Mouse (Mus musculus): ENCODE data around the gene Trpc5os. TPM values are rescaled to one million over a fixed set of nuclear protein-coding genes. Genes with fewer than 3 reads are reported as not detected.

Gene Trpc5os
- polyA plus RNA-seq (2015; fragmentation: Nextera tagmentation; extraction: Ambion mirVana), result 0.08 TPM in 1 of 2 replicates, not detected in the other

- Histone ChIP-seq H3K36me3 (ENCODE audit: control insufficient read depth, insufficient read depth) (no peaks in the 10 kb centered on the region), H3K9me3 (ENCODE audit: control insufficient read depth, low read length) (no peaks in the 10 kb centered on the region), H3K4me3 (replicated peaks; ENCODE audit: low read length) (no peak within 1 kb of the TSS), H3K4me2 (ENCODE audit: low read length) (no peak within 1 kb of the TSS), H3K27me3 (replicated peaks; ENCODE audit: control insufficient read depth, insufficient read depth, low read length) (no peaks in the 10 kb centered on the region), H3K9ac (replicated peaks; ENCODE audit: low read depth, low read length) (no peak within 1 kb of the TSS), H3K4me1 (replicated peaks; ENCODE audit: control insufficient read depth, insufficient read depth, low read length) (no peaks in the 10 kb centered on the region), H3K27ac (ENCODE audit: low read length) (no peak within 1 kb of the TSS)
- no peak for ATAC-seq
- WGBS, result 89% methylated on average over 5 of the region's 5 CpGs
These were observed at the start of gene Trpc5os for GRCm38 (mm10) chrX:144456281-144456680. TSS of gene Trpc5os (plus strand) at chrX:144456581.

- WGBS, result 86% methylated on average over 5 of the region's 5 CpGs
- H3K27ac ChIP-seq (ENCODE audit: low read length), result no peak overlapping the region
- no peaks in the 10 kb centered on the region for H3K36me3 ChIP-seq (ENCODE audit: control insufficient read depth, insufficient read depth)
- no peaks in the 10 kb centered on the region for H3K9me3 ChIP-seq (ENCODE audit: control insufficient read depth, low read length)
- H3K4me3 ChIP-seq (replicated peaks; ENCODE audit: low read length), result no peak overlapping the region
- no peaks in the 10 kb centered on the region for H3K27me3 ChIP-seq (replicated peaks; ENCODE audit: control insufficient read depth, insufficient read depth, low read length)
- no peaks in the 10 kb centered on the region for H3K4me1 ChIP-seq (replicated peaks; ENCODE audit: control insufficient read depth, insufficient read depth, low read length)
- ATAC-seq, result no peak
- no peak overlapping the region for H3K9ac ChIP-seq (replicated peaks; ENCODE audit: low read depth, low read length)
- no peak overlapping the region for H3K4me2 ChIP-seq (ENCODE audit: low read length)
These were observed 48.3 kb upstream of the Trpc5os start for GRCm38 (mm10) chrX:144408036-144408435.

GRCm38 (mm10) chrX:144420259-144420658 is 36.1 kb upstream of the Trpc5os start:
- Histone ChIP-seq H3K36me3 (ENCODE audit: control insufficient read depth, insufficient read depth) (no peaks in the 10 kb centered on the region), H3K9me3 (ENCODE audit: control insufficient read depth, low read length) (no peaks in the 10 kb centered on the region), H3K27ac (ENCODE audit: low read length) (no peak overlapping the region), H3K4me1 (replicated peaks; ENCODE audit: control insufficient read depth, insufficient read depth, low read length) (no peaks in the 10 kb centered on the region), H3K4me3 (replicated peaks; ENCODE audit: low read length) (no peak overlapping the region), H3K27me3 (replicated peaks; ENCODE audit: control insufficient read depth, insufficient read depth, low read length) (no peaks in the 10 kb centered on the region), H3K9ac (replicated peaks; ENCODE audit: low read depth, low read length) (no peak overlapping the region), H3K4me2 (ENCODE audit: low read length) (no peak overlapping the region)
- 78% methylated on average over 1 of the region's 1 CpGs for WGBS
- no peak for ATAC-seq

- Histone ChIP-seq H3K27ac (ENCODE audit: low read length) (no peak overlapping the region), H3K27me3 (replicated peaks; ENCODE audit: control insufficient read depth, insufficient read depth, low read length) (no peaks in the 10 kb centered on the region), H3K4me2 (ENCODE audit: low read length) (no peak overlapping the region), H3K4me3 (replicated peaks; ENCODE audit: low read length) (no peak overlapping the region), H3K36me3 (ENCODE audit: control insufficient read depth, insufficient read depth) (no peaks in the 10 kb centered on the region), H3K9ac (replicated peaks; ENCODE audit: low read depth, low read length) (no peak overlapping the region), H3K4me1 (replicated peaks; ENCODE audit: control insufficient read depth, insufficient read depth, low read length) (no peaks in the 10 kb centered on the region), H3K9me3 (ENCODE audit: control insufficient read depth, low read length) (no peaks in the 10 kb centered on the region)
- 96% methylated on average over 1 of the region's 1 CpGs for WGBS
- ATAC-seq, result no peak
These were observed 35.3 kb upstream of the Trpc5os start for GRCm38 (mm10) chrX:144421091-144421490.

- no peaks in the 10 kb centered on the region for H3K9me3 ChIP-seq (ENCODE audit: control insufficient read depth, low read length)
- no peaks in the 10 kb centered on the region for H3K36me3 ChIP-seq (ENCODE audit: control insufficient read depth, insufficient read depth)
- no peak overlapping the region for H3K27ac ChIP-seq (ENCODE audit: low read length)
- no peak overlapping the region for H3K4me3 ChIP-seq (replicated peaks; ENCODE audit: low read length)
- no peaks in the 10 kb centered on the region for H3K27me3 ChIP-seq (replicated peaks; ENCODE audit: control insufficient read depth, insufficient read depth, low read length)
- 78% methylated on average over 3 of the region's 3 CpGs for WGBS
- no peak overlapping the region for H3K9ac ChIP-seq (replicated peaks; ENCODE audit: low read depth, low read length)
- no peak for ATAC-seq
- no peak overlapping the region for H3K4me2 ChIP-seq (ENCODE audit: low read length)
- H3K4me1 ChIP-seq (replicated peaks; ENCODE audit: control insufficient read depth, insufficient read depth, low read length), result no peaks in the 10 kb centered on the region
These were observed 32.5 kb upstream of the Trpc5os start for GRCm38 (mm10) chrX:144423848-144424247.

GRCm38 (mm10) chrX:144464416-144464815 is 8.0 kb downstream of the Trpc5os start:
- H3K9me3 ChIP-seq (ENCODE audit: control insufficient read depth, low read length), result no peaks in the 10 kb centered on the region
- H3K36me3 ChIP-seq (ENCODE audit: control insufficient read depth, insufficient read depth), result no peaks in the 10 kb centered on the region
- no peaks in the 10 kb centered on the region for H3K27me3 ChIP-seq (replicated peaks; ENCODE audit: control insufficient read depth, insufficient read depth, low read length)
- no peak overlapping the region for H3K9ac ChIP-seq (replicated peaks; ENCODE audit: low read depth, low read length)
- no peak overlapping the region for H3K4me3 ChIP-seq (replicated peaks; ENCODE audit: low read length)
- H3K4me2 ChIP-seq (ENCODE audit: low read length), result no peak overlapping the region
- ATAC-seq, result no peak
- H3K27ac ChIP-seq (ENCODE audit: low read length), result no peak overlapping the region
- no peaks in the 10 kb centered on the region for H3K4me1 ChIP-seq (replicated peaks; ENCODE audit: control insufficient read depth, insufficient read depth, low read length)
- 59% methylated on average over 2 of the region's 2 CpGs for WGBS

- 76% methylated on average over 1 of the region's 1 CpGs for WGBS
- Histone ChIP-seq H3K27ac (ENCODE audit: low read length) (no peak overlapping the region), H3K9me3 (ENCODE audit: control insufficient read depth, low read length) (no peaks in the 10 kb centered on the region), H3K4me1 (replicated peaks; ENCODE audit: control insufficient read depth, insufficient read depth, low read length) (no peaks in the 10 kb centered on the region), H3K36me3 (ENCODE audit: control insufficient read depth, insufficient read depth) (no peaks in the 10 kb centered on the region), H3K27me3 (replicated peaks; ENCODE audit: control insufficient read depth, insufficient read depth, low read length) (no peaks in the 10 kb centered on the region), H3K4me3 (replicated peaks; ENCODE audit: low read length) (no peak overlapping the region), H3K4me2 (ENCODE audit: low read length) (no peak overlapping the region), H3K9ac (replicated peaks; ENCODE audit: low read depth, low read length) (no peak overlapping the region)
- no peak for ATAC-seq
These were observed 35.0 kb downstream of the Trpc5os start for GRCm38 (mm10) chrX:144491394-144491793.

- Histone ChIP-seq H3K9ac (replicated peaks; ENCODE audit: low read depth, low read length) (no peak overlapping the region), H3K4me1 (replicated peaks; ENCODE audit: control insufficient read depth, insufficient read depth, low read length) (no peaks in the 10 kb centered on the region), H3K36me3 (ENCODE audit: control insufficient read depth, insufficient read depth) (no peaks in the 10 kb centered on the region), H3K27me3 (replicated peaks; ENCODE audit: control insufficient read depth, insufficient read depth, low read length) (no peaks in the 10 kb centered on the region), H3K4me3 (replicated peaks; ENCODE audit: low read length) (no peak overlapping the region), H3K4me2 (ENCODE audit: low read length) (no peak overlapping the region), H3K9me3 (ENCODE audit: control insufficient read depth, low read length) (no peaks in the 10 kb centered on the region), H3K27ac (ENCODE audit: low read length) (no peak overlapping the region)
- 79% methylated on average over 5 of the region's 5 CpGs for WGBS
- ATAC-seq, result no peak
These were observed 66.9 kb downstream of the Trpc5os start for GRCm38 (mm10) chrX:144523239-144523638.

GRCm38 (mm10) chrX:144526042-144526441 is 69.7 kb downstream of the Trpc5os start:
- no peak overlapping the region for H3K9ac ChIP-seq (replicated peaks; ENCODE audit: low read depth, low read length)
- no peaks in the 10 kb centered on the region for H3K27me3 ChIP-seq (replicated peaks; ENCODE audit: control insufficient read depth, insufficient read depth, low read length)
- no peaks in the 10 kb centered on the region for H3K36me3 ChIP-seq (ENCODE audit: control insufficient read depth, insufficient read depth)
- H3K27ac ChIP-seq (ENCODE audit: low read length), result no peak overlapping the region
- no peak overlapping the region for H3K4me3 ChIP-seq (replicated peaks; ENCODE audit: low read length)
- no peaks in the 10 kb centered on the region for H3K4me1 ChIP-seq (replicated peaks; ENCODE audit: control insufficient read depth, insufficient read depth, low read length)
- H3K9me3 ChIP-seq (ENCODE audit: control insufficient read depth, low read length), result no peaks in the 10 kb centered on the region
- H3K4me2 ChIP-seq (ENCODE audit: low read length), result no peak overlapping the region
- no peak for ATAC-seq
- WGBS, result 85% methylated on average over 7 of the region's 7 CpGs

All from forebrain, embryonic 16.5 days (tissue).